Mouse (Mus musculus) midbrain, embryonic 11.5 days (tissue): ENCODE data around the gene Tusc2. TPM values are rescaled to one million over a fixed set of nuclear protein-coding genes. Genes with fewer than 3 reads are reported as not detected.

Experiments used
- ATAC-seq: fragments of 200-750 bp; cut with Nextera tagmentation; 2 replicates; pipeline ENCODE4 v1.8.0; 2017; ENCODE audit warnings: moderate TSS enrichment, moderate library complexity; ENCODE audit not compliant: low FRiP score
- DNase-seq: peaks from one replicate; pipeline ENCODE4 v3.0.0; 2015; ENCODE audit warnings: low spot score; ENCODE audit errors: missing footprints
- H3K27ac ChIP-seq: fragments of 300-500 bp; sonication (generic); 2 replicates; pipeline ENCODE4 v1.5.1; 2014; ENCODE audit warnings: low read depth, low read length
- H3K27me3 ChIP-seq: fragments of 300-500 bp; sonication (generic); 2 replicates; pipeline ENCODE4 v1.6.1; 2014; ENCODE audit warnings: mild to moderate bottlenecking, low read length, moderate library complexity, mixed read lengths; ENCODE audit not compliant: control insufficient read depth, insufficient read depth
- H3K36me3 ChIP-seq: fragments of 300-500 bp; sonication (generic); 2 replicates; pipeline ENCODE4 v1.6.1; 2014; ENCODE audit warnings: mild to moderate bottlenecking, low read length, moderate library complexity, mixed read lengths; ENCODE audit not compliant: control insufficient read depth, insufficient read depth
- H3K4me1 ChIP-seq: fragments of 300-500 bp; sonication (generic); 2 replicates; pipeline ENCODE4 v1.6.1; 2014; ENCODE audit warnings: low read length; ENCODE audit not compliant: control insufficient read depth, insufficient read depth
- H3K4me2 ChIP-seq: fragments of 300-500 bp; sonication (generic); 2 replicates; pipeline ENCODE4 v1.6.1; 2014; ENCODE audit warnings: mild to moderate bottlenecking, moderate library complexity
- H3K4me3 ChIP-seq: fragments of 300-500 bp; sonication (generic); 2 replicates; pipeline ENCODE4 v1.5.1; 2014; ENCODE audit warnings: low read depth, low read length
- H3K9ac ChIP-seq: fragments of 300-500 bp; sonication (generic); 2 replicates; pipeline ENCODE4 v1.6.1; 2014; ENCODE audit warnings: low read length
- H3K9me3 ChIP-seq: fragments of 300-500 bp; sonication (generic); 2 replicates; pipeline ENCODE4 v1.6.1; 2016; ENCODE audit warnings: low read length; ENCODE audit not compliant: control insufficient read depth
- WGBS: fragments of 180-500 bp; shearing (Covaris S2); extraction: QIAGEN DNeasy Blood & Tissue Kit; methylation state at CpG from one replicate; pipeline ENCODE4 v1.1.7; 2014; 5-methylcytosine and 5-hydroxymethylcytosine counted together
- polyA plus RNA-seq: library from polyadenylated mRNA; unstranded; fragments of >200 nt; fragmentation: Nextera tagmentation; extraction: Ambion mirVana; gene quantifications from 2 replicates; pipeline ENCODE4 v1.2.1, GENCODE M21; 2014

Gene Tusc2
- polyA plus RNA-seq, 1 experiment from 2014 or later = 94.6 TPM

DNA sequence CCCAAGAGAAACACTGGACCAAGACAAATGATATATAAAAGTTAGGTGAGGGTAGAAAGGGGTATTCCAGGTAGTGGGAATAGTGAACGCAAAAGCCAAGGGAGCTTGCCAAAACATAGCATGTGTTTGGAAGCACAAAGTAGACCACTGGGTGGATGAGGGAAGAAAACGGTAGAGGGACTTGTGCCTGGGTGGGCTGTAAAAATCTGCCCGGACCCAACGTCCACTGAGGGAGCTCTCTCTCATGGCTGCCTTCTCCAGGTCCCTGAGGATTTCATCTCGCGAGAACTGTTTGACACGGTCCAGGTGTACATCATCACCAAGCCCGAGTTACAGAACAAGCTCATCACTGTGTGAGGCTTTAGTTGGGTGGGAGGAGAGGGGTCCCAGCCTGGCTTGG, 20.3 kb upstream of the Tusc2 start:
- ATAC-seq = no peak
- Histone ChIP-seq H3K4me2 (peak overlapping the region; percentile 65), H3K9ac (peak overlapping the region; percentile 72), H3K27ac (no peak overlapping the region), H3K36me3 (peaks cover 14% of the 10 kb centered on the region), H3K4me3 (peak overlapping the region; percentile 71), H3K4me1 (peaks cover 25% of the 10 kb centered on the region), H3K27me3 (no peaks in the 10 kb centered on the region; the same call in 1 of the 2 replicates), H3K9me3 (no peaks in the 10 kb centered on the region)
- 49% methylated on average over 8 of the region's 8 CpGs for WGBS
- DNase-seq = no peak

- no peak overlapping the region for H3K4me3 ChIP-seq
- no peaks in the 10 kb centered on the region; the same call in none of the 2 replicates for H3K27me3 ChIP-seq
- 88% methylated on average over 11 of the region's 11 CpGs for WGBS
- no peak overlapping the region for H3K27ac ChIP-seq
- ATAC-seq (no peak), DNase-seq (no peak)
- no peak overlapping the region for H3K9ac ChIP-seq
- H3K9me3 ChIP-seq = no peaks in the 10 kb centered on the region
- H3K4me2 ChIP-seq = no peak overlapping the region
- peaks cover 25% of the 10 kb centered on the region for H3K4me1 ChIP-seq
- H3K36me3 ChIP-seq = peaks cover 11% of the 10 kb centered on the region
Measured at GRCm38 (mm10) chr9:107543299-107543698, 19.8 kb upstream of the Tusc2 start.

GRCm38 (mm10) chr9:107544196-107544700, 18.8 kb upstream of the Tusc2 start:
- 96% methylated on average over 17 of the region's 17 CpGs for whole genome bisulfite sequencing
- Histone ChIP-seq H3K4me3 (no peak overlapping the region), H3K27me3 (no peaks in the 10 kb centered on the region; the same call in none of the 2 replicates), H3K4me1 (peaks cover 25% of the 10 kb centered on the region), H3K9me3 (no peaks in the 10 kb centered on the region), H3K27ac (no peak overlapping the region), H3K4me2 (no peak overlapping the region), H3K36me3 (peaks cover 9% of the 10 kb centered on the region), H3K9ac (no peak overlapping the region)
- DNase-seq (no peak), ATAC-seq (no peak)

DNA sequence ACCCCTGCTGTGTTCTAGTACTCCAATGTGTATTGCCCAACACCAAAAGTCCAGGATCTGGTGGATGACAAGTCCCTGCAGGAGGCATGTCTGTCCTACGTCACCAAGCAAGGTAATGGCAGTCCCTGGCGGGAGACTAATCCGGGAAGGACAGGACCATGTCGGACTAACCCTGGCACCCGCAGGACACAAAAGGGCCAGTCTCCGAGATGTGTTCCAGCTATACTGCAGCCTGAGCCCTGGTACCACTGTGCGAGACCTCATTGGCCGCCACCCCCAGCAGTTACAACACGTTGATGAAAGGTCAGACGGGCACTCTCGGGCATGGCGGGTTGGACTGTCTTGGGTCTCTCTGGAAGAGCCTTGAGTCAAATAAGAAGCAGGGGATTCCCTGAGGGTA, 18.3 kb upstream of the Tusc2 start:
- Histone ChIP-seq H3K4me1 (peaks cover 25% of the 10 kb centered on the region), H3K4me2 (no peak overlapping the region), H3K36me3 (peaks cover 9% of the 10 kb centered on the region), H3K9me3 (no peaks in the 10 kb centered on the region), H3K4me3 (no peak overlapping the region), H3K9ac (no peak overlapping the region), H3K27ac (no peak overlapping the region), H3K27me3 (no peaks in the 10 kb centered on the region; the same call in none of the 2 replicates)
- DNase-seq (no peak), ATAC-seq (no peak)
- WGBS = 94% methylated on average over 12 of the region's 12 CpGs

GRCm38 (mm10) chr9:107545199-107545598, 17.9 kb upstream of the Tusc2 start:
- WGBS = 86% methylated on average over 10 of the region's 10 CpGs
- ATAC-seq = no peak
- peaks cover 9% of the 10 kb centered on the region for H3K36me3 ChIP-seq
- DNase-seq = no peak
- H3K4me2 ChIP-seq = no peak overlapping the region
- no peak overlapping the region for H3K27ac ChIP-seq
- no peak overlapping the region for H3K9ac ChIP-seq
- peaks cover 2% of the 10 kb centered on the region for H3K27me3 ChIP-seq
- H3K4me1 ChIP-seq = peaks cover 25% of the 10 kb centered on the region
- H3K9me3 ChIP-seq = no peaks in the 10 kb centered on the region
- no peak overlapping the region for H3K4me3 ChIP-seq

DNA sequence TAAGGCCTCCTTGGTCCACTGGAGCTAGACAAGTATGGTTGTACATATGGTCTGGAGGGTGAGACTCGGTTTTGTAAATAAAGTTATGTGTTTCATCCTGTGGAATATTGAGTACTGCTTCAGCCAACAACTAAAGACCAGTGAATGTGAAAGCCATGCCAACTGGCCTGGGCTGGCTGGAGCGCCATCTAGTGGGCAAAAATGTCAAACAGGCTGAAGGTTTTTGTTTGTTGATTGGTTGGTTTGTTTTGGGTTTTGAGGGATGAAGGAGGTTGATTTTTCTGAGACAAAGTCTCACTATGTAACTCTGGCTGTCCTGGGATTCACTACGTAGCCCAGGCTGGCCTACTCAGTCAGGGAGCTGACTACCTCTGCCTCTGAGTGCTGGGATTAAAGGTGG, 17.5 kb upstream of the Tusc2 start:
- DNase-seq (peak; percentile 99), ATAC-seq (no peak)
- Histone ChIP-seq H3K27ac (no peak overlapping the region), H3K4me1 (peaks cover 25% of the 10 kb centered on the region), H3K27me3 (peaks cover 6% of the 10 kb centered on the region), H3K9ac (no peak overlapping the region), H3K36me3 (peaks cover 9% of the 10 kb centered on the region), H3K4me2 (no peak overlapping the region), H3K9me3 (no peaks in the 10 kb centered on the region), H3K4me3 (no peak overlapping the region)
- WGBS = 7% methylated on average over 3 of the region's 3 CpGs

- H3K27me3 ChIP-seq = peaks cover 19% of the 10 kb centered on the region
- peaks cover 30% of the 10 kb centered on the region for H3K4me1 ChIP-seq
- peaks cover 9% of the 10 kb centered on the region for H3K36me3 ChIP-seq
- DNase-seq = peak; percentile 98
- H3K9ac ChIP-seq = 0 out of 2 replicates have a peak within 1 kb of the TSS, but pooled peaks have one; percentile 5
- ATAC-seq = peak; percentile 74
- H3K9me3 ChIP-seq = no peaks in the 10 kb centered on the region
- H3K27ac ChIP-seq = no peak within 1 kb of the TSS; the same call in 1 of the 2 replicates
- H3K4me3 ChIP-seq = peak within 1 kb of the TSS; percentile 15; the same call in 1 of the 2 replicates
- WGBS = 4% methylated on average over 20 of the region's 20 CpGs
- peak within 1 kb of the TSS; percentile 40 for H3K4me2 ChIP-seq
Measured at GRCm38 (mm10) chr9:107547026-107547425, 16.0 kb upstream of the Tusc2 start, which contains the start of gene Zmynd10. TSS of gene Zmynd10 (plus strand) at chr9:107547298.

DNA sequence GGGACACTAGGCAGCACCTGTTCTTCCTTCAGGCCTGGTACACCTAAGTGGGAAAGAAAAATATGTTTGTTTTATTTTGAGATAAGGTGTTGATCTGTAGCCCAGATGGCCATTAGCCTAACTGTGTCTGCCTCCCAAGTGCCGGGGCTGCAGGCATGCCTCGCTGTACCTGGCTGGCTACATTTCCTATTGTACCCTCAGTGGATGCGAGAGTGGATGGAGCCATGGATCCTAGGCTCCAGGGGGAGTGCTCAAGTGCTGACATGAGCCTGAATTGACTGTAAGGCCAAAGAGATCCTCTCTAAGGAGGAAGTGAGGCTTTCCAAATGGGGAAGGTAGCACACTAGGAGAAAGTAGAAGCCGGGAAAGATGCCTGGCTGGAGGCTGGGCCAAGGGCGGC, 15.1 kb upstream of the Tusc2 start:
- DNase-seq (no peak), ATAC-seq (no peak)
- H3K27ac ChIP-seq = no peak overlapping the region
- peaks cover 26% of the 10 kb centered on the region for H3K27me3 ChIP-seq
- no peak overlapping the region for H3K9ac ChIP-seq
- peaks cover 25% of the 10 kb centered on the region for H3K4me1 ChIP-seq
- 82% methylated on average over 5 of the region's 5 CpGs for WGBS
- H3K36me3 ChIP-seq = peaks cover 9% of the 10 kb centered on the region
- no peak overlapping the region for H3K4me3 ChIP-seq
- no peaks in the 10 kb centered on the region for H3K9me3 ChIP-seq
- no peak overlapping the region for H3K4me2 ChIP-seq

GRCm38 (mm10) chr9:107548820-107549219, 14.2 kb upstream of the Tusc2 start:
- peaks cover 28% of the 10 kb centered on the region for H3K27me3 ChIP-seq
- no peak for ATAC-seq
- 92% methylated on average over 9 of the region's 10 CpGs for WGBS
- no peak overlapping the region for H3K4me3 ChIP-seq
- peaks cover 9% of the 10 kb centered on the region for H3K36me3 ChIP-seq
- no peak overlapping the region for H3K4me2 ChIP-seq
- no peak overlapping the region for H3K27ac ChIP-seq
- H3K4me1 ChIP-seq = peaks cover 31% of the 10 kb centered on the region
- no peaks in the 10 kb centered on the region for H3K9me3 ChIP-seq
- no peak overlapping the region for H3K9ac ChIP-seq
- DNase-seq = no peak
